Mouse (Mus musculus) megakaryocyte progenitor cell, adult 5-6 weeks (primary cell): ENCODE data around the gene Pias3. TPM values are rescaled to one million over a fixed set of nuclear protein-coding genes. Genes with fewer than 3 reads are reported as not detected.

Experiments
- ATAC-seq: replicated peaks from 2 replicates; pipeline ENCODE4 v1.8.0; 2016; ENCODE audit warnings: mild to moderate bottlenecking, moderate TSS enrichment, inconsistent platforms; ENCODE audit not compliant: poor library complexity
- total RNA-seq, 2 experiments: library from RNA; stranded (forward) in 1 of 2; stranded (reverse) in 1 of 2; fragments of 157-497, 149-512 nt in 1 of 2; fragments of 200-1000 nt in 1 of 2; gene quantifications; 2 replicates each; pipeline versions ENCODE4 v1.2.3 to v1.2.4; 2015 to 2017

Pias3 gene
- total RNA-seq, 2 experiments from 2014 or later, result 2.6 to 4.0 TPM

- ATAC-seq, result peak; percentile 26
Measured at GRCm38 (mm10) chr3:96727828-96728633, 31.8 kb downstream of the Pias3 start.

DNA sequence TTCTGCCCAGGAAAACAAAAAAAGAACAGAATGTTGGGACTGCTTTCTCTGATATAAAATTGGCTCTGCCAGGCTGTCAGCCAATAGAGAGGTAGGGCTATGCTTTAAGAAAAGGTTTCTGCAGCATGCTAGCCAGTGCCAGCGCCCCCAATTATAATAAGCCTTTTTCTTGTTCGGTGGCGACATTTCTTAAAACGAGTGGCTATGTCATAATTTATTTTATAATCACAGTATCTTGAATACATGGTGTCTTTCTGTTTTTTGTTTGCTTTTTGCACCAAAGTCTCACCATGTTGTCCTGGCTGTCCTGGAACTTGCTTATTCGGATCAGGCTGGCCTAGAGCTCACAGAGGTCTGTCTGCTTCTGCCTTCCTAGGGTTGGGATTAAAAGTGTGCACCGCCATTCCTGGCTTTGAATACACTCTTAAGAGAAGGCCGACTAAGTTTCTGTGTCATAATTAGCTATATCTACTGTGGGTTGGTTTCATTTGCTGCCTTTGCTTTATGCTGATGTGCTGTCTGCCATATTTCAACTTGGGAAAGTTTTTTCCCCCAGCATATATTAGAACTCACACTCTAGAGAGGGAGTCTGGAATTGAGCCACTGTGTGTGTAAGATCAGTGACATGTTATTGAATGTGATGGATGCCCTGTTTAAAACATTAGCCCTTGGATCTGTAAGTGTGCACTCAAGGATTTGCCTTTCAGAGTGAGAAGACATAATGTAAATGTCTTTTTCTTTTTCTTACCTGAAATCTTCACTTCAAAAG, 32.6 kb downstream of the Pias3 start:
- no peak for ATAC-seq

DNA sequence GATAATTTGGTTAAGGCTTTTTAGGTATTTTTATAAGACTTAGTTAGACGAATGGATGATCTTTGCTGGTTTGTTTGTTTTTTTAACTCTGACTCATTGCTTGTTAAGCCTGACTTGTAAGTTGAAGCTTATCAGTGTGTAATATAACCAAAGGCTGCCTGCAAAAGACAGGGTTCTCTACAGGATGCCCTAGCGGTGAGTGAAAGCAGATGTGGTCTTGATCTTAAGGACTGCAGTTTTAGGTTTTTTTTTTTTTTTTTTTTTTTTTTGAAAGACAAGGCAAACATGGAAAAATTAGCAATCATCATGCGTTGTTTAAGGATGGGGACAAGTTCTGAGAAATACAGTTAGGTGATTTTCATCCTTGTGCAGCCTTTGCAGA, 33.2 kb downstream of the Pias3 start:
- peak; percentile 49 for ATAC-seq

DNA sequence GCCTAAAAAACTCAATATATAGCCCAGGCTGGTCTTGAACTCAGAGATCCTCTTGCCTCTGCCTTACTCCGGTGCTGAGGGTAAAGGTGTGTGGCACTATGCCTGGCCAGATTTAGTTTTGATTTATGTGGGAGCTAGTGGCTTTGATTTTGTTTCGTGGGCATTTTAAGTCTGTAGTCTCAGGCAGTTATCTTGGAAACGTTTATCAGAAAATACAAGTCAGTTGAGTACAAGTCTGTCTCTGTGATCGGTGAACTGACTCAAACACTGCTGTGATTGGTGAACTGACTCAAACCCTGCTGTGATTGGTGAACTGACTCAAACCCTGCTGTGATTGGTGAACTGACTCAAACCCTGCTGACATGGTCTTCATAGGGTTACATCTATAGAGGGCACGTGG, 34.6 kb downstream of the Pias3 start:
- ATAC-seq, result no peak

- no peak for ATAC-seq
Measured at GRCm38 (mm10) chr3:96733984-96734383, 37.8 kb downstream of the Pias3 start.

DNA sequence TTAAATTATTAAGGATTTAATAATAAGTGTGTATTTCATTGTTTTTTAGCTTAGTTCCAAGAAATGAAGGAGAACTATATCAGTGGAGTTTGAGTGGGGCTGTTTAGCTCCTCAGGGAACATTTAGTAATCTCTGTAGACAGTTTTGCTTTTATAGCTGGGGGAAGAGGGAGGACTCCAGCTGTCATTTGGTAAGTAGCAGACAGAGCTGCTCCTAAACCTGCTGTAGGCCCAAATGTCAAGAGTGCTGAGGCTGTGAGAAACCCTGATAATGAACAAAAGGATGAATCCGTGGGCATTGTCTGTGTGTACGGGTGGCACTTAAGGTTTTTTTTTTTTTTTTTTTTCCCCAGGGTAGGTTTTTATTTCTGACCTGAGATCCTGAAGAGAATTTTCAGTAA, 39.0 kb downstream of the Pias3 start:
- ATAC-seq, result no peak

DNA sequence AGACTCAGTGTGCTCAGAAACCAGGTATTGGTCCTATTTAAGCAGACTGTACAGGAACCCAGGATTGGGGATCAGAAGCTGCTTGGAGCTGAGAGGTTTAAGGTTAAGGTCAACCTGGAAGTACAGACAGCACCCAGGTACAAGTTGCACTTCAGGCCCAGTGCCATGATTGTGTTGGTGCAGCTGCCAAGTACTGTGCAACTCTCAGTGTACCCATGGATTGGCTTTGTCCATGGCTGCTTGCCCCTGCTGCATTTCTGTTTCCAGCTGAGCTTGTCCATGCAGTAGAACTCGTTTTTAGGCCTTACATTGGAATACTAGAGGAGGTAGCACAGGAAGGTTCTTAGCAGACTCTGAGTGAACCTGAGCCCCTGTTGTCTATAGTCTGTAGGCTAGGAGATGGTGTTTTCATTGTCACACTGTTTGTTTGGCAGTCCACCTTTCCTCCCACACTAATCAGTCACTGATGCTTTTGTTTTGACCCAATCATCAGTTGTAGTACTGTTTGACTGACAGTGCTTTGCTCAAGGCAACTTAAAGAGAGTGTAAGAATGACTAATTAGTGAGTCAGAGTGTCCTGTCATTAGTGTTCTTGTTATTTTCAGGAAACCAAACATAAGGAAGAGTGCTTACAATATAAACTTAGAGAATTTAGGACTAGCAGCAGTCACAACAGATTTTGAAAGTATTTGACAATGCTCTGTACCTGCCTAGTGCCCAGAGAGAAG, 41.0 kb downstream of the Pias3 start:
- ATAC-seq, result no peak

DNA sequence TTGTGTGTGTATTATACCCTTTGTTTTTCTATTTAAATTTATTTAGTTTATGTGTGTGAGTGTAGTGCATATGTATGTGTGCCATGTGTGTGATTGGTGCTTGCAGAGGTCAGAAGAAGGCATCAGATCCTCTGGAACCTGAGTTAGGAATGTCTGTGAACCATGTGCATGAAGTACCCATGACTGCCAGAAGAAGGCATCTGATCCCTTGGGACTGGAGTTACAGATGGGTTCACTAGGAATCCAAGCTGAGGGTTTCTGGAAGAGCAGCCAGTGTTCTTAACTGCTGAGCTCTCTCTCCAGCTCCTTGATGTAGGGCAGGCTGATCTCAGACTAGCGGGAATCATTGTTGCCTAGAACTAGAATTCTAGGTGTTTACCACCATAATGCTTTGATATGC, 41.8 kb downstream of the Pias3 start:
- no peak for ATAC-seq

DNA sequence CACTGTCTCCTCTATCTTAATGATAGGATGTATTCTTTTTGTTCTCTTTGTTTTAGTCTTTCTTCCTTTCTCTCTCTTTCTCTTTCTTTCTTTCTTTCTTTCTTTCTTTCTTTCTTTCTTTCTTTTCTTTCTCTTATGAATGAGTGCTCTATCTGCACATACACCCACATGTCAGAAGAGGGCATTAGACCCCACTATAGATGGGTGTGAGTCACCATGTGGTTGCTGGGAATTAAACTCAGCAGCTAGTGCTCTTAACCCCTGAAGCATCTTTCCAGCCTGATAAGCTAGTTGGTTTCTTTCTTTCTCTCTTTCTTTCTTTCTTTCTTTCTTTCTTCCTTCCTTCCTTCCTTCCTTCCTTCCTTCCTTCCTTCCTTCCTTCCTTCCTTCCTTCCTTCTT, 44.1 kb downstream of the Pias3 start:
- ATAC-seq, result peak; percentile 68

DNA sequence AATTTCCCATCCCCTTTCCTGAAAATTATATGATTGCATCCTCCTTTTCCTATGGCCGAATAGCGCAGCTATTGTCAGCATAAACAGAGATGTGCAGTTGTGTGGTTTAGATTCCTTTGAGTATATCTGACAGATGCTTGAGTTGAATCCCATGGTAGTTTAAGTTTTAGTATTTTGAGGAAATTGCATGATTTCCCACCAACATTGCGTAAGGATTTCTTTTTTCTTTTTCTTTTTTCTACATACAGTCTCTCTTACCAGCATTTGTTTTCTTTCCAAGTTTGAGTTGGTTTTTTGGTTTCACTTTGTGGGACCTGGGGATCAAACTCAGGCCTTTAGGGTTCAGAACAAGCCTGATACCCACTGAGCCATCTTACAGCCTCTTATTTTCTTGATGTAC, 48.2 kb downstream of the Pias3 start:
- ATAC-seq, result peak; percentile 14; the same call in 1 of the 2 replicates

- peak; percentile 57; the same call in 1 of the 2 replicates for ATAC-seq
Measured at GRCm38 (mm10) chr3:96746829-96747228, 50.6 kb downstream of the Pias3 start.

Other genes with a start within 250 kb of the Pias3 start
- not detected in 2 replicates for gene BC107364, start 244.1 kb upstream of the Pias3 start, total RNA-seq (2015)
- not detected in 2 replicates for gene BC107364, start 244.1 kb upstream of the Pias3 start, total RNA-seq (2017)
- gene Hfe2, start 171.2 kb upstream of the Pias3 start, total RNA-seq (2015), result not detected in 2 replicates
- gene Hfe2, start 171.2 kb upstream of the Pias3 start, total RNA-seq (2017), result not detected in 2 replicates
- gene Txnip, start 138.4 kb upstream of the Pias3 start, total RNA-seq (2015), result 103 and 139 TPM in 2 replicates
- 94.6 and 128 TPM in 2 replicates for gene Txnip, start 138.4 kb upstream of the Pias3 start, total RNA-seq (2017)
- gene Gm16253, start 119.4 kb upstream of the Pias3 start, total RNA-seq (2015), result not detected in 2 replicates
- gene Gm16253, start 119.4 kb upstream of the Pias3 start, total RNA-seq (2017), result not detected in 2 replicates
- 27.0 and 30.4 TPM in 2 replicates for gene Polr3gl, start 102.2 kb upstream of the Pias3 start, total RNA-seq (2015)
- 50.7 and 59.5 TPM in 2 replicates for gene Polr3gl, start 102.2 kb upstream of the Pias3 start, total RNA-seq (2017)
- not detected in 2 replicates for gene Ankrd34a, start 99.7 kb upstream of the Pias3 start, total RNA-seq (2015)
- gene Ankrd34a, start 99.7 kb upstream of the Pias3 start, total RNA-seq (2017), result not detected in 2 replicates
- gene Lix1l, start 95.2 kb upstream of the Pias3 start, total RNA-seq (2015), result 0.89 and 3.0 TPM in 2 replicates
- 0.83 and 2.3 TPM in 2 replicates for gene Lix1l, start 95.2 kb upstream of the Pias3 start, total RNA-seq (2017)
- 116 and 119 TPM in 2 replicates for gene Rbm8a, start 66.5 kb upstream of the Pias3 start, total RNA-seq (2015)
- 58.2 and 64.5 TPM in 2 replicates for gene Rbm8a, start 66.5 kb upstream of the Pias3 start, total RNA-seq (2017)
- 26.4 and 30.8 TPM in 2 replicates for gene Pex11b, start 61.0 kb upstream of the Pias3 start, total RNA-seq (2015)
- 17.5 and 18.9 TPM in 2 replicates for gene Pex11b, start 61.0 kb upstream of the Pias3 start, total RNA-seq (2017)
- gene Gm42957, start 60.9 kb upstream of the Pias3 start, total RNA-seq (2015), result 0.10 TPM in 1 of 2 replicates, not detected in the other
- not detected in 2 replicates for gene Gm42957, start 60.9 kb upstream of the Pias3 start, total RNA-seq (2017)
- 0.79 and 1.2 TPM in 2 replicates for gene Itga10, start 50.8 kb upstream of the Pias3 start, total RNA-seq (2015)
- 0.07 TPM in 1 of 2 replicates, not detected in the other for gene Itga10, start 50.8 kb upstream of the Pias3 start, total RNA-seq (2017)
- gene Ankrd35, start 26.3 kb upstream of the Pias3 start, total RNA-seq (2015), result not detected in 2 replicates
- not detected in 2 replicates for gene Ankrd35, start 26.3 kb upstream of the Pias3 start, total RNA-seq (2017)
- 0.59 TPM in 1 of 2 replicates, not detected in the other for gene Nudt17, start 12.2 kb downstream of the Pias3 start, total RNA-seq (2015)
- gene Nudt17, start 12.2 kb downstream of the Pias3 start, total RNA-seq (2017), result not detected in 2 replicates
- gene Polr3c, start 31.2 kb downstream of the Pias3 start, total RNA-seq (2015), result 31.2 and 35.2 TPM in 2 replicates
- gene Polr3c, start 31.2 kb downstream of the Pias3 start, total RNA-seq (2017), result 19.8 and 27.7 TPM in 2 replicates
- gene Rnf115, start 31.3 kb downstream of the Pias3 start, total RNA-seq (2015), result 71.4 and 76.5 TPM in 2 replicates
- gene Rnf115, start 31.3 kb downstream of the Pias3 start, total RNA-seq (2017), result 70.7 and 81.6 TPM in 2 replicates
- not detected in 2 replicates for gene Pdzk1, start 132.9 kb downstream of the Pias3 start, total RNA-seq (2015)
- not detected in 2 replicates for gene Pdzk1, start 132.9 kb downstream of the Pias3 start, total RNA-seq (2017)
- 0.98 and 2.1 TPM in 2 replicates for gene Cd160, start 133.0 kb downstream of the Pias3 start, total RNA-seq (2015)
- gene Cd160, start 133.0 kb downstream of the Pias3 start, total RNA-seq (2017), result 0.57 TPM in 1 of 2 replicates, not detected in the other
- gene Gja5, start 208.3 kb downstream of the Pias3 start, total RNA-seq (2015), result 0.17 TPM in 1 of 2 replicates, not detected in the other
- not detected in 2 replicates for gene Gja5, start 208.3 kb downstream of the Pias3 start, total RNA-seq (2017)
- 17.4 and 29.7 TPM in 2 replicates for gene Gpr89, start 209.0 kb downstream of the Pias3 start, total RNA-seq (2015)
- gene Gpr89, start 209.0 kb downstream of the Pias3 start, total RNA-seq (2017), result 20.0 and 32.5 TPM in 2 replicates
- gene Gja8, start 229.6 kb downstream of the Pias3 start, total RNA-seq (2015), result not detected in 2 replicates
- gene Gja8, start 229.6 kb downstream of the Pias3 start, total RNA-seq (2017), result not detected in 2 replicates